Mouse (Mus musculus): ENCODE data around the gene Urb2.

- no peak for TF ChIP-seq CTCF (IDR thresholded peaks at IDR 0.05; ENCODE audit: insufficient read depth, low read length)
- TF ChIP-seq POLR2A (IDR thresholded peaks at IDR 0.05; ENCODE audit: borderline replicate concordance, extremely low read depth, low read depth, low read length), result no peak
Measured at GRCm38 (mm10) chr8:124044421-124044820, 23.1 kb downstream of the Urb2 start.
